ENCODE assay signal across 13 mouse cellular contexts in genomic region chr4:122854770-122855169, GRCm38 (mm10).
"Had no signal": no experiment of that assay in that cellular context is flagged by ENCODE, and none has a peak within 500 bp of the region (broad histone marks: within the 10 kb centered on the region; RNA-seq: fewer than 3 reads in every experiment).

No protein-coding gene starts in this region.

- H3K27me3 ChIP-seq: intestine, embryonic 15.5 days; kidney, embryonic 15.5 days; liver, embryonic 12.5 days; lung, embryonic 15.5 days; midbrain, embryonic 13.5 days; neural tube, embryonic 15.5 days had no signal

- ATAC-seq: intestine, embryonic 15.5 days; liver, embryonic 12.5 days; midbrain, embryonic 13.5 days had no signal

- H3K9ac ChIP-seq: intestine, embryonic 15.5 days; kidney, embryonic 15.5 days; liver, embryonic 12.5 days; lung, embryonic 15.5 days; midbrain, embryonic 13.5 days; neural tube, embryonic 15.5 days had no signal

- DNase-seq: kidney, adult 18-20 months; kidney, postnatal 14 days; lung, postnatal 14 days; right cerebral cortex, adult 18-20 months; right cerebral cortex, postnatal 25 days had no signal

- H3K4me2 ChIP-seq: intestine, embryonic 15.5 days; kidney, embryonic 15.5 days; liver, embryonic 12.5 days; lung, embryonic 15.5 days; midbrain, embryonic 13.5 days; neural tube, embryonic 15.5 days had no signal

- H3K4me1 ChIP-seq: intestine, embryonic 15.5 days; kidney, embryonic 15.5 days; limb, embryonic 10.5 days; liver, embryonic 12.5 days; lung, embryonic 15.5 days; midbrain, embryonic 13.5 days; neural tube, embryonic 15.5 days had no signal

- H3K9me3 ChIP-seq: intestine, embryonic 15.5 days; kidney, embryonic 15.5 days; limb, embryonic 10.5 days; liver, embryonic 12.5 days; lung, embryonic 15.5 days; midbrain, embryonic 13.5 days; neural tube, embryonic 15.5 days had no signal

- H3K4me3 ChIP-seq: intestine, embryonic 15.5 days; kidney, embryonic 15.5 days; left cerebral cortex, adult 2 months; limb, embryonic 10.5 days; liver, embryonic 12.5 days; lung, embryonic 15.5 days; midbrain, embryonic 13.5 days; neural tube, embryonic 15.5 days had no signal

- H3K27ac ChIP-seq: intestine, embryonic 15.5 days; kidney, embryonic 15.5 days; left cerebral cortex, adult 2 months; limb, embryonic 10.5 days; liver, embryonic 12.5 days; lung, embryonic 15.5 days; midbrain, embryonic 13.5 days; neural tube, embryonic 15.5 days had no signal
